Mouse (Mus musculus): ENCODE measurements around the gene Olfr1198.

Olfr1198 gene

DNA sequence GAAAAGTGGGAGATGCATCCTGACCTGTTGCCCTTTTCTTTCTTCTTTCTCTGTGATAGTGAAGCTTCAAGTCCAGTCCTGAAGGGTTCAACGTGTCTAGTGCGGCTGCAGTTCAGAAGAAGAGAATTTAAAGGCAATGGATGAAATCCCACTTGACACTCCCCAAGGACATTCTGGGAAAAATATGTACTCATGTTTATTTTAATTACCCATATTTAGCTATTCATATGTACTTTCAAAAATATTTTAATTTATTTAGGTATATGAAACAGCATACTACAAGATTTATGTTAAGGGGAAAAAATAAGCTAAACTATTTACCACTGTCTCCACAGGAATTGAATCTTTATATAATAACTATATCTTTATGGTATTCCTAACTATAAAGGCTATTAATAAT is at the start of gene Olfr1198:
Gene Olfr1198 (minus strand): TSS at position 101 of the 400 bp plus-strand sequence.
- no peak for DNase-seq (ENCODE audit: low spot score in 2 of 2)

DNA sequence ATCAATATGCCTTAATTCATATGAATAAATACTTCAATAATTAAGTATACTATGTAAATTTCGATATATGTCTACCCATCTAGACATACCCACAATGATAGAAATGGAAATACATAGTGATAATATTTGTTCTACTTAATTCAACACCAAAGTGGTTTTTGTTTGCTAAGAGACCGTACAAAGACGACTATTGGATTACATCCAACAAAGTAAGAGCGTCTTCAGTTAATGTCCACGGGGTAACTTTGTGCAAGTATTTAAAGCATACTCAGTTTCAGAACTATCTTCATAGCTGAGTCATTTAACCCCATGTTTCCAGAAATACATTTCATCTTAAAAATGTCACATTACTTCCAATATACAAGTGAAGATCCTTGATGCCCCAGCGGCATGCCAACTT is 41.6 kb upstream of the Olfr1198 start, which contains the start of gene Olfr1201:
Gene Olfr1201 (plus strand): TSS at position 301 of the 400 bp plus-strand sequence.
- DNase-seq (ENCODE audit: low spot score in 2 of 2), result no peak

DNA sequence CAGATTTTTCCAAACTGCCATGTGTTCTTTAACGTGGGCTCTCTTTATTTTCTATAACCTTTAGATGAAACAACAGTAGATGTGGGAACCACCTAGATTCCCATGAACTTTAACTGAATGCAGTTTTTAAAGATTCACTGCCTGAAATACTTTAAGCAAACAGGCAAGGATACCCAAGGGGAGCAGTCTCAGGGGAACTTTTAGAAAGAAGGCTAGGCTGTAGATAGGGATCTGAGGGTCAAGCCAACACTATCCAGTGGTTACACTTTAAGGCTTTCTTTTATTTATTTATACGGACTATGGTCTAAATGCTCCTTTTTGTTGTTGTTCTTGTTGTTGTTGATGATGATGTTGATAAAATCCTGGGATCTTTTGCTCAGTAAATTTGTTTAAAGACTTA is 19.2 kb upstream of the Olfr1198 start, which contains the start of gene Olfr1200:
Gene Olfr1200 (minus strand): TSS at position 101 of the 400 bp plus-strand sequence.
- DNase-seq (ENCODE audit: low spot score in 2 of 2), result no peak

DNA sequence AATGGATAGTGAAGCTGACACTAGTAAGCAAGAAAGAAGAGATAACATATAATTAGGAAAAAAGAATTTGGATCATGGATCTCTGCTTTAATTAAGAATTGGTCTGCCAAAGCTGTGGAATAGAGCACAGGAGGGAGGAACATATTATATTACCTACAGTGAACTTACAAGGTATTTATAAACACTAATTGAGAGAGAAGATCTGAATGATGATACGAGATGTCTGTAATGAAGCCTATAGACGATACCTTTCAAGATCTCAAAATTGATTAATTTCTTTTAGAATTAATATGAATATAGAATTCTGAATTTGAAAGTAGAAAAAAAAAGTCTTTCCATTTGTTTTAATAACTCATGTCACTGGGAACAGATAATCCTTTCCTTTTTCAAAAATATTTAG is 9.2 kb upstream of the Olfr1198 start, which contains the start of gene Olfr1199:
Gene Olfr1199 (minus strand): TSS at position 101 of the 400 bp plus-strand sequence.
- no peak for DNase-seq (ENCODE audit: low spot score in 2 of 2)

DNA sequence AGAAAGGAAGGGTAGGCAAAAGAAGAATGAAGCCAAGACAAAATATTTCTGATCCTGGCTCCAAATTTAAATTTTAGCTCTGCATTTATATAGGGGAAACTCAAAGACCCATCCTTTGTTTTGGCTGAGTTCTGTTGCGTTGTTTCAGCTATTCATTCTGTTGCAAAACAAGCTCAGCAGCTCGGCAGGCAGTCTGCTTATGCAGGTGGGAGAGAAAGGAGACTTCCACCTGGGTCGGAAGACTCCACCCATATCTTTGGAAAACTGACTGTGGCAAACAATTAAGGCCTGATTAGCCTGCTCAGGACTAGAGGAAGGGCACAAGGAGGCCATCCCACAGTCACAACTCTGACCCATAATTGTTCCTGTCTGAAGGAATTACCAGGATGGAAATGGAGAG is 7.8 kb downstream of the Olfr1198 start:
- DNase-seq (ENCODE audit: low spot score in 2 of 2), result no peak

DNA sequence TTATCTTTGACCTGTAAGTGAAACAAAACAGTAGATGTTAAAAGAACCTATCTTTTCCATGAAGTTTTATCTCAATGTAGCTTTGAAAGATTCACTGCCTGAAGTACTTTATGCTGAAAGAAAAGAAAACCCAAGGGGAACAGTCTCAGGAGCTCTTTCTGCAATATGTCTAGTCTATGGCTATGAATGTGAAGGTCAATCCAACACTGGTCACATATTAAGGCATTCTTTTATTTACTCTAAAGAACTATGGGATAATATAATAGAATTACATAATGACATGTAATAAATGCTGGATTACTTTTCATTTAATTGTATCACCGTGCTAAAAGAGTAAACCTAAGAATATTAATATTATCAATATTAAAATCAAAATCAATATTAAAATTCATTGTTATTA is 18.9 kb downstream of the Olfr1198 start, which contains the start of gene Olfr1197:
Gene Olfr1197 (minus strand): TSS at position 101 of the 400 bp plus-strand sequence.
- DNase-seq (ENCODE audit: low spot score in 2 of 2), result no peak

DNA sequence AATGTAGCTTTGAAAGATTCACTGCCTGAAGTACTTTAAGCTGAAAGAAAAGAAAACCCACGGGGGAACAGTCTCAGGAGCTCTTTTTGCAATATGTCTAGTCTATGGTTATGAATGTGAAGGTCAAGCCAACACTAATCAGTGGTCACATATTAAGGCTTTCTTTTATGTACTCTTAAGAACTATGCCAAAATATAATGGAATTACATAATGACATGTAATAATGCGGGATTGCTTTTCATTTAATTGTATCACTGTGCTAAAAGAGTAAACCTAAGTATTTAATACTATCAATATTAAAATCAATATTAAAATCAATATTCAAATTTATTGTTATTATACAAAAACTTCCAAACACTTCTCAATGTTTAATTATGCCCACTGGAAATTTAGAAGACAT is 46.7 kb downstream of the Olfr1198 start, which contains the start of gene Olfr1196:
Gene Olfr1196 (minus strand): TSS at position 101 of the 400 bp plus-strand sequence.
- DNase-seq (ENCODE audit: low spot score in 2 of 2), result no peak
